Mouse (Mus musculus): ENCODE measurements around the gene Troap.
A peak's percentile ranks its signal among the peaks of the same experiment; 100 is the strongest.
"Not testable (repeated sequence)": the region's sequence is repeated elsewhere in the genome, so short reads cannot be mapped to it uniquely, and the experiment has no call there.

The Troap gene

GRCm38 (mm10) chr15:99040920-99041856 lies 33.2 kb upstream of the Troap start:
- no peak for DNase-seq (ENCODE audit: extremely low spot score)

DNA sequence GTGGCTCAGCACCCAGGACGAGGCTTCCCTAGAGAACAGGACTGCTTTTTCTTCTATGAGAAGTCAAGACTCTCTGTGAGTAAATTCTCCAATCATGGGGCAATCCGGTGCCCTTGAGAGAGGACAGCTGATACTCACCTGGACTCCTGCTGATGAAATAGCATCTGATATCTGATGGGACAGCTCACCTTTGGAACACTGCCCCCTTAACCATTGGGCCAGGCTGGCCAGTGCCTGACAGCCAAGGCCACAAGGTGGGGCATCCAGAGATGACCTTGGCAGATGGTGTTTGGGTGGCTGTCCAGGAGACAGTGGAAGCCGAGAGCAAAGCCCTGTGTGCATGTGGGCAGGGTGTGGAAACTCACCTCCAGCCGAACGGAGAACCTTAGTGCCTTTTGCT lies 32.0 kb upstream of the Troap start:
- no peak for DNase-seq (ENCODE audit: extremely low spot score)

DNA sequence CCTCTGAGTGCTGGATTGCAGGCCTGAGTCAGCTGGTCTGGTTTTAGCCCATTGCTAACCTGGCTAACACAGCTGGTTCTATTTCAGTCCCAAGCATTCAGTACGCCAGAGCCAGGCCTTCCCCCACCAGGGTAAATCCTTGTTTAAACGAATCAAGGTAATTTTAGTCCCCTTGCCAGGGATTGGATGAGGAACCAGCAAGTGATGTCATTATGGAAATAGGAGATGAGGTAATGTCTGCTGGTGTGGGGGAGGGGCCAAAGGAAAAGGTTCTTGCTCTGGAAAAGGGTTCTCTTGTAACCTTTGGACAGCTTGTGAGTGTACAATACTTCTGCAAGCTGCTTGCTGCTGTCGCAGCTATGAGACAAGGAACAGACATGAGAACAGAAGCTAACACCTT lies 29.5 kb upstream of the Troap start:
- no peak for DNase-seq (ENCODE audit: extremely low spot score)

GRCm38 (mm10) chr15:99045734-99046133 lies 28.6 kb upstream of the Troap start:
- not testable (repeated sequence) for DNase-seq (ENCODE audit: extremely low spot score)

GRCm38 (mm10) chr15:99049473-99050253 lies 24.7 kb upstream of the Troap start:
- DNase-seq (ENCODE audit: extremely low spot score), result peak; percentile 60

- no peak for DNase-seq (ENCODE audit: extremely low spot score)
Measured at GRCm38 (mm10) chr15:99053373-99053772, 21.0 kb upstream of the Troap start.

GRCm38 (mm10) chr15:99055040-99055439 lies 19.3 kb upstream of the Troap start, which contains the start of gene Prph:
Gene Prph, plus strand, starts transcription at chr15:99055174.
- no peak for DNase-seq (ENCODE audit: extremely low spot score)

GRCm38 (mm10) chr15:99055511-99055961 lies 18.8 kb upstream of the Troap start:
- peak; percentile 68 for DNase-seq (ENCODE audit: extremely low spot score)

- DNase-seq (ENCODE audit: extremely low spot score), result peak; percentile 41
Measured at GRCm38 (mm10) chr15:99056332-99056731, 18.0 kb upstream of the Troap start.

GRCm38 (mm10) chr15:99065557-99066165 lies 8.7 kb upstream of the Troap start:
- no peak for DNase-seq (ENCODE audit: extremely low spot score)

DNA sequence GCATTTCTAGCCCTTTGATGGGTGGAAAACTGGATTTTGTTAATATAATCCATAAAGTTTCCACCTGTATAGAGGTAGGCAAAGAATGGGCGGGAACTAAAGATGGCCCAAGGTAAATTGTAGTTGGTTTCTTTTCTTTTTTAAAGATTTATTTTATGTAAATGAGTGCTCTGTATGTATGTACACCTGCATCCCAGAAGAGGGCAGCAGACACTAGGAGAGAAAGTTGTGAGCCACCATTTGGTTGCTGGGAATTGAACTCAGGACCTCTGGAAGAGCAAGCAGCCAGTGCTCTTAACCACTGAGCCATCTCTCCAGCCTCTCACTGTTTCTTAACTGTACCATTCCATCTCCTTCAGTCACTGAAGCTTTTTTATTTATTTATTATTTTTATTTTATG lies 2.4 kb upstream of the Troap start:
- no peak for DNase-seq (ENCODE audit: extremely low spot score)

- peak; percentile 98 for DNase-seq (ENCODE audit: extremely low spot score)
Measured at GRCm38 (mm10) chr15:99074600-99075333, 392 bp downstream of the Troap start.

DNA sequence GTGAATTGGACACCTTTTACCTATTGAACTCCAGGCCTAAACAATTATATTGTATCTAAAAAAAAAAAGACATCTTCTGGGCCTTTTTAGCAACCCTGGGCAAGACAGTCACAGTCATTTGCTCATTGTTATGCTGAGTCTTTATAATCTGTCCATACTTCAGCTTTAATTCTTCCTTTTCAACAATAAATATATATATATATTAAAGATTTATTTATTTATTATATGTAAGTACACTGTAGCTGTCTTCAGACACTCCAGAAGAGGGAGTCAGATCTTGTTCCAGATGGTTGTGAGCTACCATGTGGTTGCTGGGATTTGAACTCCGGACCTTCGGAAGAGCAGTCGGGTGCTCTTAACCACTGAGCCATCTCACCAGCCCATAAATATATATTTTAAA lies 1.6 kb downstream of the Troap start:
- DNase-seq (ENCODE audit: extremely low spot score), result not testable (repeated sequence)

- no peak for DNase-seq (ENCODE audit: extremely low spot score)
Measured at GRCm38 (mm10) chr15:99078181-99078910, 4.0 kb downstream of the Troap start.

DNA sequence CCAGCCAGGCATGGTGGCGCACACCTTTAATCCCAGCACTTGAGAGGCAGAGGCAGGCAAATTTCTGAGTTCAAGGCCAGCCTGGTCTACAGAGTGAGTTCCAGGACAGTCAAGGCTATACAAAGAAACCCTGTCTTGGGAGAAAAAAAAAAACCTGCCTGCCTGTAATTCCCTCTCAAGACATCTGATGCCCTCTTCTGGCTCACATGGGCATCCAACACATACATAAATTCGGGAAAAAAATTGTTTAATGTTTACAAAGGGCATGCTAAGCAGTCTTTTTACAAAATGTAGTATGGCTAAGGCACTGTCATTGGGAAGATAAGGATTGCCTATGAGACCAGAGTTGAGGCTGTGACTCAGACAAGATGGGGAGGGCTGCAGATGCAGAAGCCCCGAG lies 5.4 kb downstream of the Troap start:
- no peak for DNase-seq (ENCODE audit: extremely low spot score)

DNA sequence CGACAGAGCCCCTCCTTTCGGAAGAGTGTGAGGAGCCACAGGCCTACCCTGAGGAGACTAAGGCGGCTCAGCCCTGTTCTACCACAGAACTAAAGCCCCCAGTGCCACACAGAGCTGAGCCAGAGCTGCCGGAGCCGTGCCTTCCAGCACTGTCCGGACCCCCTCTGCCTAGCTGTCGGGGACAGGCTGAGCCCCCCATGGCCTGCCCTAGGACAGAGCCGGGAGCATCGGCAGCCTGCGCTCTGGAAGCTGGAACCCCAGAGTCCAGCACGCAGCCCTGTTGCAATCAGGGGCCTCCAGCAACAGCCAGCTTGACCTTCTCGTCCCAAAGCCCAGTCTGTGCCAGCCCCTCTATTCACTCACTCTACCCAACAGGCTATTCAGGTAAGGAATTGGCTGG lies 7.9 kb downstream of the Troap start:
- DNase-seq (ENCODE audit: extremely low spot score), result no peak

GRCm38 (mm10) chr15:99082840-99083239 lies 8.5 kb downstream of the Troap start:
- DNase-seq (ENCODE audit: extremely low spot score), result no peak

GRCm38 (mm10) chr15:99083258-99083657 lies 8.9 kb downstream of the Troap start:
- peak; percentile 31 for DNase-seq (ENCODE audit: extremely low spot score)

DNA sequence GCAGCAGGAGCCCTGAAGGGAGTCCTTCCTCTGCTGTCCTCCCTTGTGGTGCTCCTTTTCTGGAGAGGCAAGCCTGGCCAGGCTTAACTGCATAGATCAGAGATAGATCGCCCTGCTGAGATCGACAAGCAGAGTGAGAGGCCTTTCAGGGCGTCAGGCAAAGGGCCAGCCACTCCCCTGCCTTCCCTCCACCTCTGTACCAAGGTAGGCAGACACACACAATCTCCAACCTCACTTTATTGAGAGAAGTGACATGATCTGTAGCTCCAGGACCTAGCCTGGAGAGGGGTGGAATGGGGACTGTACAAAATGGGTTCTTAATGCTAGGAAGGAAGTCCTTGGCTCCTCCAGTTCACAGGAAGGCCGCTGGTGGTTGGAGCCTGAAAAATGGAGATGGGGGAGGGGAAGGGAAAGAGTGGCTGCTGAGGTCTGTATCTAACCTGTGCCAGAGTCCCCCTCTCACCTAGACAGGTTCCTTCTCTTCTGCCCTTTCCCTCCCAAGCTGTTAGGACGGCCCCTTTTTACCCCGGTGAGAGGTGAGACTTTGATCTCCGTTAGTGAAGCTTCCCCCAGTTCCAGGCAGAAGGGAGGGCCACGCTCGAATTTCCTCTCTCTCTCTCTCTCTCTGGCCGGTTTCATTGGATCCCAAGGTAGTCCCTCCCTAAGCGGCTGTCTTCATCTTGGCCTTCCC lies 9.6 kb downstream of the Troap start:
- DNase-seq (ENCODE audit: extremely low spot score), result peak; percentile 60

GRCm38 (mm10) chr15:99084618-99085017 lies 10.2 kb downstream of the Troap start:
- no peak for DNase-seq (ENCODE audit: extremely low spot score)

Measured in embryo, embryonic 9.5 days (tissue).